Mouse (Mus musculus): ENCODE results near the gene Tars2.
"Not testable (repeated sequence)": the region's sequence is repeated elsewhere in the genome, so short reads cannot be mapped to it uniquely, and the experiment has no call there.

Gene Tars2

GRCm38 (mm10) chr3:95760106-95760505 lies at the start of gene Tars2:
TSS of gene Tars2 (minus strand) at chr3:95760206.
- DNase-seq (ENCODE audit: low read depth) = no peak

GRCm38 (mm10) chr3:95808384-95808783 lies 48.4 kb upstream of the Tars2 start:
- no peak for DNase-seq (ENCODE audit: low read depth)

DNA sequence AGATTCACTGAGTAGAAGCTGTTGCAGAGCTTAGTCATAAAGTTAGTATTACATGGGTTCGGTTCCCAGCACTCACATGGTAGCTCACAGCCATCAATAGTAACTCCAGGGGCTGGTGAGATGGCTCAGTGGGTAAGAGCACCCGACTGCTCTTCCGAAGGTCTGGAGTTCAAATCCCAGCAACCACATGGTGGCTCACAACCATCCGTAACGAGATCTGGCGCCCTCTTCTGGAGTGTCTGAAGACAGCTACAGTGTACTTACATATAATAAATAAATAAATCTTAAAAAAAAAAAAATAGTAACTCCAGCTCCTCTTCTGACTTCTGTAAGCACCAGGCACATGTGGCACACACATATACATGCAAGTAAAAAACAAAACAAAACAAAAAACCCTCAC lies 47.6 kb upstream of the Tars2 start:
- not testable (repeated sequence) for DNase-seq (ENCODE audit: low read depth)

GRCm38 (mm10) chr3:95806677-95807076 lies 46.7 kb upstream of the Tars2 start:
- DNase-seq (ENCODE audit: low read depth) = no peak

DNA sequence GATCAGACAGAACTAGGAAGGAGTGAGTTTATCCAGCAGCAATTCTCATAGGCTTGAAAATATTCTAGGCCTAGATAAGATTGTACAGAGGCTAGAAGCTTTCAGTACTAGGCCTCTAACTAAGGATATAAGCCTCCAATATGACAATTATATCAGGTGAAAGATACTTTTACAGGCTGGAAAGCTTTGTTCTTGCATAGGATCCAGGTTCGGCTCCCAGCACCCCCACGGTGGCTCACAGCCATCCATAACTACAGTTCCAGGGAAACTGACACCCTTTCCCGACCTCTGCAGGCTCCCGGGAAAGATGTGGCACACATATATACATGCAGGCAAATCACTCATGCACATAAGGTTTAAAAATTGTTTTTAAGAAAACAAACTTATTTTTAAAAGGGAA lies 43.8 kb upstream of the Tars2 start:
- no peak for DNase-seq (ENCODE audit: low read depth)

DNA sequence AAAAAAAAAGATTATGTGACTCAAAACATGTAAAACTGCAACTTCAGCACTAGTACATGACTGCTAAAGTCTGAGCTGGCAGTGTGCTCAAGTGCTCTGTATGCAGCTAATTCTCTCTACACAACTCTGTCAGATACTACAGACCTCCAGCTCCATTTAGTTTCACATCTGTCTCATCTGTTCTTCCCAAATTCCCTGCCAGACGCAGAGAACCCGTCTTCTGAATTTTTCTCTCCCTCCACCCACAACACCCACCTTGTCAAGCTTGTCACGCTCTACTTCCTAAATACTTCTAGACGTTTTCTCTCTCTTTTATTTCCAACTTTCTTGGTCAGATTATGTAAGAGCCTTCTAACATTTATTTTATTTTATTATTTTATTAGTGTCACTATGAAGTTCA lies 38.8 kb upstream of the Tars2 start:
- no peak for DNase-seq (ENCODE audit: low read depth)

GRCm38 (mm10) chr3:95794299-95794698 lies 34.3 kb upstream of the Tars2 start:
- no peak for DNase-seq (ENCODE audit: low read depth)

DNA sequence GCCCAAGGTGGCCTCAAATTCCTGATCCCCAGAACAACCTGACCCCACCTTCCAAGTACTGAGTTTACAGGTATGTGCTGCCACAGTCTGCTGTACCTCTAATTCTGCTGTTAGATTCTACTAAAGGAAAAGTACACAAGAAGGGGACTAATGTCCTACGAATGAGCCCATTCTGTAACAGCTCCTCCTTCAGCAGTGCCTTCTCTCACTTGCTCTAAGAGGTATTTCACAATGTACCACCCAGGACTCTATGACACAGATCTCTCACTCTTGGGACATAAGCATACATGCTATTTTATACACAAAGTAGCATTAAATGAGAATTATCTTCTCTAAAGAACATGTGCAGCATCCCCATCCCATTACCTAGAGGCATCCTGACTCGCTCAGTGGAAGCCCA lies 33.7 kb upstream of the Tars2 start:
- no peak for DNase-seq (ENCODE audit: low read depth)

DNA sequence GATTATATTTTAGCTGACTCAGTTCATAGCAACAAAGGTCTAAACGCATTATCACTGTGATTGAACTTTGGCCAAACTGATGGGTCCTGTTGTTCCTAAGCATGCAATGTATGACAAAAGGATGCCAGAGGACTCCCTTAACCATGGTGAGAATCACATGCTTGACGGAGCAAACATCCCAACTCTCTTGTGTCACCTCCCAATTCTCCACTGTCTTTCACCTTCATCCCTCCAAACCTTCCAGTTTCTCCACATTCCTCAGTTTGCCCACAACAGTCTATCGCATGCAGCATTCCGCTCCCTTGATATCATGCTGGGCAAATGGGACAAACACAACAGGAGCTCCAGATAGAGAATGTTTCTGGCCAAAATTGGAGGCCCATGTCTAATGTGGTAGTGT lies 25.5 kb upstream of the Tars2 start:
- DNase-seq (ENCODE audit: low read depth) = no peak

- no peak for DNase-seq (ENCODE audit: low read depth)
These were observed 12.0 kb upstream of the Tars2 start for GRCm38 (mm10) chr3:95771985-95772384.

GRCm38 (mm10) chr3:95765534-95765933 lies 5.5 kb upstream of the Tars2 start:
- no peak for DNase-seq (ENCODE audit: low read depth)

- DNase-seq (ENCODE audit: low read depth) = no peak
These were observed 3.8 kb upstream of the Tars2 start for GRCm38 (mm10) chr3:95763811-95764210.

GRCm38 (mm10) chr3:95762961-95763360 lies 3.0 kb upstream of the Tars2 start:
- DNase-seq (ENCODE audit: low read depth) = no peak

DNA sequence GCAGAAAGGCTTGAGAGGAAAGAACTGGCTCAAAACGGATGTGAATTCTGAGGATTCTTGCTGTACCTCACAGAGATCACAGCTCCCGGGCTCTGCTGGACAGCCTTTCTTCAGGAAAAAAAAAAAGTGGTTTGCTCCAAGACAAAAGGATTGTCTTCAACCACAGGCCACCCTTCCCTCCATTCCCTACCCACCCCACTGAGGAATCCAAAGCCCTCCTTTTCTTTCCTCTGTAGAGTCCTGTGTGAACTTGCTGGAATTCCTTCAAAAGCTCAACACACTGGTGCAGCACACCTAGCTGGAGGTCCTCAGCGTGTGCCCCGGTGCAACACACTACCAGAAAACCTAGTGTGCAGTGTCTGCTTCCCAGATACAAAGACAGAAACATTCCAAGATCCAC lies 1.8 kb upstream of the Tars2 start:
- no peak for DNase-seq (ENCODE audit: low read depth)

GRCm38 (mm10) chr3:95760656-95761055 lies 650 bp upstream of the Tars2 start:
- DNase-seq (ENCODE audit: low read depth) = no peak

DNA sequence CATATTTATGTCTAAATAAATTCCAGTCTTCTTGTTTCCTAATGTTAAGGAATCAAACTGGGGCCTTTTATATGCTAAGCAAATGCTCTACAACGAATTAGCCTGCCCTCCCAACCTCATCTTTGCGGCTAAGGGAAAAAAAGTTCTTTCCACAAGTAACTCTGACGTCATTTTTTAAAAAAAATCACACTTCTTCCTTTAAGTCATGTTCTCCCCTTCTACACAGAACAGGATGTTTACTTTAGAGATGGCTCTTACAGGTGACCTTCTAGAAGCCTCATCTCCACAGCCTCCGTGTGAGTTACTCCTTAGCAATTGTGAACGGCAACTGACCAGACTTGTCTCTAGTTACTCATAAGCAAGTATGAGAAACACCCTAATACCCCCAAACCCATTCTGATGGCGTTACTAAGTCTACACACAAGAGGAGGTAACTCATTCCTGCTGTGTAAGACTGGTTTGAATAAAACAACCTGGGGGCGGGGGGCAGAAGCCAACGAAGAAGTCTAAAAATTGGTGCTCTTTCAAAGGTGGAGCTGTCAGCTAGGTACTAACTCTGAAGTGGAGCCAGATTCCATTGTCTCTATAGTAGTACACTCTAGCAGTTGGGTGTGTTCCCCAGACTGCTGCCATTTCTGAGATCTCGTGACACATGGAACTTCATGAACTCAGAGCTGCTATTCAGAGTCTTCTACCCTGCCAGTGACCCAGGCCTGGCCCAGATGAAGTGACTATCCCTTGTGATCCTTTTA lies 1.4 kb downstream of the Tars2 start:
- DNase-seq (ENCODE audit: low read depth) = no peak

- no peak for DNase-seq (ENCODE audit: low read depth)
These were observed 3.2 kb downstream of the Tars2 start for GRCm38 (mm10) chr3:95756808-95757207.

DNA sequence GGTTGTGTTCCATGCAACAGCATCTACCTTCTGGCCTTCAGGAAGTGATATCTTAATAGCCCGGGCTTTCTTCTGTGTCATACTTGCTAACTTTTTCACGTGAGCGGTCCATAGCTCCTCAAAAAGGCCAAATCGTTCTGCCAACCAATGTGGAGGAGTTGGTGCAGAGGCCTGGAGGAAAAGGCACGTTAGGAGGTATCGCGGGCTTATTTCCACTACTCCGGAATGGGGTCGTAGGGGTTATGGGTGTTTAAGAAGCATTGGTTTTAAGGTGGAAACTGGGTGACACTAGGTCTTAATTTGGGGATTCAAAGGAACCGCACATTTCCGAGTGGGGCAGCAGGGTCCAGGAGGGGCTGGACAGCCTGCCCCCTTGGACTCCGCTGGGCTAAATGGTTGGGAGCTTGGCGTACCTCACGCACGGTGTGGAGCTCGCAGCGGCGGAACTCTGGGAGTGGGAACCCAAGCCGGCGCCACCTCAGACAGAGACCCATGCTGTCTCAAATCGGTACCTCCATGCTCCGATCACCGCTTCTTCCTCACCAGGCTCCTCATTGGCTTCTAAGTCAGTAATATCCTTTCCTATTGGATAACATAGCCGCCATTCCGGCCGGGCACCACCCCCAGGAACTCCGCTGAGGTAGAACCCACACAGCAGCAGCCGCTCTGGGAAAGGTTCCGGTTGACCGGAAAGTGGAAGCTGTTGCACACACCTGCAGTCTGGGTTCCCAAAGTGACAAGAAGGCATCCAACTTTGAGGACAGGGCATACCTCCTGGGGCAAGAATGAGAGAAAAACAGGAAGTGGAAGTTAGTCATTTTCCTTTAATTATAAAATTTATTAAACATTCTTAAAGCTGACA lies 5.4 kb downstream of the Tars2 start:
- peak; percentile 81 for DNase-seq (ENCODE audit: low read depth)

GRCm38 (mm10) chr3:95752935-95753334 lies 7.1 kb downstream of the Tars2 start:
- no peak for DNase-seq (ENCODE audit: low read depth)

- DNase-seq (ENCODE audit: low read depth) = peak; percentile 32
These were observed 19.6 kb downstream of the Tars2 start for GRCm38 (mm10) chr3:95740406-95740805.

GRCm38 (mm10) chr3:95739353-95740104 lies 20.5 kb downstream of the Tars2 start, which contains the start of gene Ecm1:
TSS of gene Ecm1 (minus strand) at chr3:95739569.
- peak; percentile 29 for DNase-seq (ENCODE audit: low read depth)

DNA sequence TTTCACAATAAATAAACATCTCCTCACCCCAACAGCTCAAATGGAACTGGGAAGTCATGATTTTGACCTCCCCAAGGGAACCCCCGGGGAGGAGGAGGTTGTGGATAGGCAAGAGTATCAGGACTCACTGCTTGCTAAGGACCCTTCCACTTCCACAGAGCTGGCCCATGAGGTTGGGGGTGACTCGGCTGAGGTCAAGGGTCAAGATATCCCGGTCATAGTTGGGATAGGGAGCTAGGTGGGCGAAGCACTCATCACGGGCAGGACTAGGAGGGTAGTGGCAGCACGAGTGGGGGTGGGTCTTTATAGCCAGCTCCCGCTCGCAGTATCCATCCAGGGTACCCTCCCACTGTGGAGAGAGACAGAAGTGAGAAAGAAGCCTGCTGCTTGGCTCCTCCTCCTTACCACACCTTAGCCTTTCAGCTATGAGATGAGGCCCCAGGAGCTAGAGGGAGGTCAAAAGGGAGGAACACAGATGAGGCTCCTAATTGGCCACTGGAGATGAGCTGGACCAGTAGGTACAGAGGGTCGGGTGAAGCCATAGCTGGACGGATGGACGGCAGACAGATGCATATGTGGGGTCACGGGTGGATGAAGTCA lies 24.8 kb downstream of the Tars2 start:
- DNase-seq (ENCODE audit: low read depth) = no peak
